Mouse (Mus musculus) spleen, embryonic (tissue): ENCODE measurements around the gene Arhgef39.

Experiments
- CTCF ChIA-PET: fragments of 350-600 bp; sonication (Branson Sonifier 250); formaldehyde crosslinking; loops from one replicate; lab custom pipeline; 2022; lab: Charles Lee

Arhgef39 gene

GRCm38 (mm10) chr4:43481894-43482456 lies 17.5 kb downstream of the Arhgef39 start:
- CTCF ChIA-PET: interaction anchor here (0.6 to 1.6 kb wide), 4 partner anchors 11 to 76 kb away, joined by 3 to 5 read pairs (median 4); partner anchors contain the start of gene Ccdc107

- CTCF ChIA-PET: interaction anchor here (0.6 to 1.6 kb wide), 4 partner anchors 12 to 48 kb away, joined by 5 to 12 read pairs (median 6); partner anchors contain the start of gene Ccdc107
Measured at GRCm38 (mm10) chr4:43480985-43481384, 18.5 kb downstream of the Arhgef39 start.

- CTCF ChIA-PET: interaction anchor here (0.6 to 1.1 kb wide), 10 partner anchors 10 to 178 kb away, joined by 3 to 19 read pairs (median 4); no protein-coding TSS in a partner anchor
Measured at GRCm38 (mm10) chr4:43478906-43479832, 20.3 kb downstream of the Arhgef39 start.

- CTCF ChIA-PET: interaction anchor here (0.6 to 1.1 kb wide), 4 partner anchors 15 to 44 kb away, joined by 3 to 19 read pairs (median 3); no protein-coding TSS in a partner anchor
Measured at GRCm38 (mm10) chr4:43478534-43478858, 21.0 kb downstream of the Arhgef39 start.

- CTCF ChIA-PET: no interaction called here
Measured at GRCm38 (mm10) chr4:43477857-43478533, 21.5 kb downstream of the Arhgef39 start.

GRCm38 (mm10) chr4:43476604-43477003 lies 22.9 kb downstream of the Arhgef39 start:
- CTCF ChIA-PET: interaction anchor here (0.7 to 1.6 kb wide), 4 partner anchors 10 to 29 kb away, joined by 3 to 6 read pairs (median 4); no protein-coding TSS in a partner anchor

GRCm38 (mm10) chr4:43473636-43474035 lies 25.9 kb downstream of the Arhgef39 start:
- CTCF ChIA-PET: interaction anchor here (1.1 kb wide), 1 partner anchor 30 kb away, joined by 5 read pairs; no protein-coding TSS in a partner anchor

- CTCF ChIA-PET: interaction anchor here (0.8 kb wide), 1 partner anchor 51 kb away, joined by 3 read pairs; no protein-coding TSS in a partner anchor
Measured at GRCm38 (mm10) chr4:43470301-43470700, 29.2 kb downstream of the Arhgef39 start.

- CTCF ChIA-PET: interaction anchor here (0.6 to 1.0 kb wide), 5 partner anchors 10 to 217 kb away, joined by 3 to 12 read pairs (median 3); partner anchors contain the start of gene Cd72
Measured at GRCm38 (mm10) chr4:43466872-43467271, 32.6 kb downstream of the Arhgef39 start.

- CTCF ChIA-PET: interaction anchor here (0.5 to 1.0 kb wide), 3 partner anchors 12 to 218 kb away, joined by 3 to 16 read pairs (median 6); partner anchors contain the start of gene Cd72
Measured at GRCm38 (mm10) chr4:43465935-43466334, 33.6 kb downstream of the Arhgef39 start.

- CTCF ChIA-PET: no interaction called here
Measured at GRCm38 (mm10) chr4:43463102-43463501, 36.4 kb downstream of the Arhgef39 start.

- CTCF ChIA-PET: interaction anchor here (0.6 to 1.2 kb wide), 3 partner anchors 11 to 26 kb away, joined by 3 to 4 read pairs (median 4); no protein-coding TSS in a partner anchor
Measured at GRCm38 (mm10) chr4:43457124-43457523, 42.4 kb downstream of the Arhgef39 start.

GRCm38 (mm10) chr4:43456470-43456869 lies 43.0 kb downstream of the Arhgef39 start:
- CTCF ChIA-PET: interaction anchor here (0.6 to 0.7 kb wide), 3 partner anchors 9 to 25 kb away, joined by 3 to 8 read pairs (median 4); no protein-coding TSS in a partner anchor

- CTCF ChIA-PET: interaction anchor here (0.6 to 1.7 kb wide), 6 partner anchors 10 to 1457 kb away, joined by 3 to 10 read pairs (median 6); no protein-coding TSS in a partner anchor
Measured at GRCm38 (mm10) chr4:43454041-43454836, 45.3 kb downstream of the Arhgef39 start, which contains the start of gene Cd72. Gene Cd72 (minus strand): TSS chr4:43454628.

GRCm38 (mm10) chr4:43453413-43453812 lies 46.1 kb downstream of the Arhgef39 start:
- CTCF ChIA-PET: interaction anchor here (1.0 to 1.7 kb wide), 4 partner anchors 10 to 26 kb away, joined by 3 to 6 read pairs (median 6); no protein-coding TSS in a partner anchor

- CTCF ChIA-PET: interaction anchor here (0.7 kb wide), 1 partner anchor 22 kb away, joined by 4 read pairs; no protein-coding TSS in a partner anchor
Measured at GRCm38 (mm10) chr4:43452315-43452714, 47.2 kb downstream of the Arhgef39 start.

GRCm38 (mm10) chr4:43448554-43448953 lies 50.9 kb downstream of the Arhgef39 start:
- CTCF ChIA-PET: no interaction called here

- CTCF ChIA-PET: interaction anchor here (0.6 to 1.5 kb wide), 3 partner anchors 9 to 29 kb away, joined by 3 to 8 read pairs (median 4); no protein-coding TSS in a partner anchor
Measured at GRCm38 (mm10) chr4:43447251-43447650, 52.2 kb downstream of the Arhgef39 start.
